Mouse (Mus musculus) liver, postnatal 0 days (tissue): ENCODE measurements around the gene Srsf4. TPM values are rescaled to one million over a fixed set of nuclear protein-coding genes. Genes with fewer than 3 reads are reported as not detected.

Experiments used
- ATAC-seq: fragments of 200-750 bp; cut with Nextera tagmentation; 2 replicates; pipeline ENCODE4 v1.8.0; 2017; ENCODE audit warnings: mild to moderate bottlenecking, moderate library complexity
- DNase-seq: peaks from one replicate; pipeline ENCODE4 v3.0.0-alpha.2; 2016
- H3K27ac ChIP-seq: fragments of 300-500 bp; sonication (generic); 2 replicates; pipeline ENCODE4 v1.5.1; 2014; ENCODE audit warnings: antibody characterized with exemption, moderate library complexity, mild to moderate bottlenecking, low read depth
- H3K27me3 ChIP-seq: fragments of 300-500 bp; sonication (generic); 2 replicates; pipeline ENCODE4 v1.6.1; 2014; ENCODE audit warnings: low read length, control low read depth, mixed read lengths; ENCODE audit not compliant: insufficient read depth
- H3K36me3 ChIP-seq: fragments of 300-500 bp; sonication (generic); replicated peaks from 2 replicates; pipeline ENCODE4 v1.6.1; 2014; ENCODE audit warnings: mild to moderate bottlenecking, control low read depth, low read length, moderate library complexity, mixed read lengths; ENCODE audit not compliant: insufficient read depth
- H3K4me1 ChIP-seq: fragments of 300-500 bp; sonication (generic); 2 replicates; pipeline ENCODE4 v1.6.1; 2014; ENCODE audit warnings: antibody characterized with exemption, mild to moderate bottlenecking, control low read depth; ENCODE audit not compliant: insufficient read depth
- H3K4me2 ChIP-seq: fragments of 300-500 bp; sonication (generic); 2 replicates; pipeline ENCODE4 v1.6.1; 2014; ENCODE audit warnings: low read depth, mild to moderate bottlenecking, low read length, moderate library complexity, mixed read lengths
- H3K4me3 ChIP-seq: fragments of 300-500 bp; sonication (generic); 2 replicates; pipeline ENCODE4 v1.5.1; 2014; ENCODE audit warnings: low read depth, low read length
- H3K9ac ChIP-seq: fragments of 300-500 bp; sonication (generic); replicated peaks from 2 replicates; pipeline ENCODE4 v1.6.1; 2014; ENCODE audit warnings: mild to moderate bottlenecking, moderate library complexity
- H3K9me3 ChIP-seq: fragments of 300-500 bp; sonication (generic); 2 replicates; pipeline ENCODE4 v1.6.1; 2016; ENCODE audit warnings: mild to moderate bottlenecking, control low read depth, low read length, mixed read lengths
- EP300 ChIP-seq: IDR thresholded peaks from 2 replicates; pipeline ENCODE4 v1.6.1; 2016; ENCODE audit warnings: antibody characterized with exemption, low read depth, mild to moderate bottlenecking
- WGBS: fragments of 180-500 bp; shearing (Covaris S2); extraction: QIAGEN DNeasy Blood & Tissue Kit; methylation state at CpG from one replicate; pipeline ENCODE4 v1.1.7; 2014; ENCODE audit not compliant: insufficient replicate concordance; 5-methylcytosine and 5-hydroxymethylcytosine counted together
- polyA plus RNA-seq: library from polyadenylated mRNA; unstranded; fragments of >200 nt; fragmentation: Nextera tagmentation; extraction: Ambion mirVana; gene quantifications from 2 replicates; pipeline ENCODE4 v1.2.1, GENCODE M21; 2015

Srsf4 gene
- polyA plus RNA-seq, 1 experiment from 2014 or later: 37.5 TPM

- Histone ChIP-seq H3K4me1 (no peaks in the 10 kb centered on the region), H3K27ac (no peak overlapping the region), H3K27me3 (no peaks in the 10 kb centered on the region), H3K4me2 (no peak overlapping the region), H3K9ac (no peak overlapping the region), H3K36me3 (peaks cover 61% of the 10 kb centered on the region), H3K4me3 (no peak overlapping the region), H3K9me3 (no peaks in the 10 kb centered on the region)
- ATAC-seq: no peak
- 80% methylated on average over 8 of the region's 8 CpGs for WGBS
- TF ChIP-seq EP300: no peak
- DNase-seq: no peak
Observed at GRCm38 (mm10) chr4:131950657-131951056, 77.2 kb downstream of the Srsf4 start.

Other genes with a start within 250 kb of the Srsf4 start
- gene Ptpru, start 35.3 kb upstream of the Srsf4 start, polyA plus RNA-seq: 2.6 and 2.7 TPM in 2 replicates
- 27.6 and 30.0 TPM in 2 replicates for gene Mecr, start 30.1 kb upstream of the Srsf4 start, polyA plus RNA-seq
- gene Tmem200b, start 48.2 kb downstream of the Srsf4 start, polyA plus RNA-seq: 0.18 and 0.31 TPM in 2 replicates
- 0.18 and 0.28 TPM in 2 replicates for gene Gm10300, start 201.1 kb downstream of the Srsf4 start, polyA plus RNA-seq
- 65.7 and 75.1 TPM in 2 replicates for gene Epb41, start 201.7 kb downstream of the Srsf4 start, polyA plus RNA-seq